ENCODE assay signal across 21 mouse cellular contexts in genomic region chr15:27945570-27945969, GRCm38 (mm10).
A peak's percentile ranks its signal among the peaks of the same experiment; 100 is the strongest.
DNase-seq lines count a peak whose midpoint lies in the region; ATAC-seq and TF ChIP-seq lines count a peak whose summit lies in the region.
"Had no signal": no experiment of that assay in that cellular context is flagged by ENCODE, and none has a peak within 500 bp of the region (broad histone marks: within the 10 kb centered on the region; RNA-seq: fewer than 3 reads in every experiment).

No protein-coding gene starts in this region.

- WGBS in forebrain, embryonic 12.5 days = 60% methylated on average over 9 of the region's 9 CpGs
- 56% methylated on average over 9 of the region's 9 CpGs for WGBS in forebrain, embryonic 13.5 days
- 61% methylated on average over 9 of the region's 9 CpGs for WGBS in hindbrain, embryonic 15.5 days
- 54% methylated on average over 9 of the region's 9 CpGs for WGBS in hindbrain, embryonic 16.5 days
- WGBS in midbrain, embryonic 15.5 days = 48% methylated on average over 9 of the region's 9 CpGs
- WGBS in midbrain, embryonic 14.5 days = 63% methylated on average over 9 of the region's 9 CpGs
- WGBS in forebrain, postnatal 0 days = 40% methylated on average over 9 of the region's 9 CpGs

- peaks cover 56% of the 10 kb centered on the region for H3K4me1 ChIP-seq in forebrain, embryonic 12.5 days
- peaks cover 60% of the 10 kb centered on the region for H3K4me1 ChIP-seq in forebrain, embryonic 13.5 days
- peaks cover 58% of the 10 kb centered on the region for H3K4me1 ChIP-seq in hindbrain, embryonic 15.5 days (replicated peaks)
- H3K4me1 ChIP-seq in hindbrain, embryonic 16.5 days (ENCODE audit: control insufficient read depth, insufficient read depth, low read depth, low read length) = peaks cover 46% of the 10 kb centered on the region
- peaks cover 49% of the 10 kb centered on the region for H3K4me1 ChIP-seq in midbrain, embryonic 15.5 days
- peaks cover 28% of the 10 kb centered on the region for H3K4me1 ChIP-seq in midbrain, embryonic 14.5 days (ENCODE audit: control insufficient read depth, insufficient read depth, low read length)
- peaks cover 22% of the 10 kb centered on the region for H3K4me1 ChIP-seq in forebrain, postnatal 0 days (ENCODE audit: insufficient read depth)

- no peaks in the 10 kb centered on the region for H3K36me3 ChIP-seq in forebrain, embryonic 12.5 days (replicated peaks)
- H3K36me3 ChIP-seq in forebrain, embryonic 13.5 days (ENCODE audit: poor library complexity, severe bottlenecking) = no peaks in the 10 kb centered on the region
- H3K36me3 ChIP-seq in hindbrain, embryonic 15.5 days = no peaks in the 10 kb centered on the region
- no peaks in the 10 kb centered on the region for H3K36me3 ChIP-seq in hindbrain, embryonic 16.5 days (ENCODE audit: control insufficient read depth, insufficient read depth, low read length)
- H3K36me3 ChIP-seq in midbrain, embryonic 15.5 days (replicated peaks) = no peaks in the 10 kb centered on the region
- H3K36me3 ChIP-seq in midbrain, embryonic 14.5 days (ENCODE audit: control insufficient read depth, insufficient read depth, low read length) = no peaks in the 10 kb centered on the region
- H3K36me3 ChIP-seq in forebrain, postnatal 0 days (ENCODE audit: insufficient read depth) = no peaks in the 10 kb centered on the region
- H3K36me3 ChIP-seq: embryonic facial prominence, embryonic 15.5 days; heart, embryonic 10.5 days; intestine, embryonic 15.5 days had no signal

- no peaks in the 10 kb centered on the region for H3K9me3 ChIP-seq in forebrain, embryonic 12.5 days
- no peaks in the 10 kb centered on the region for H3K9me3 ChIP-seq in forebrain, embryonic 13.5 days (replicated peaks)
- H3K9me3 ChIP-seq in hindbrain, embryonic 15.5 days = no peaks in the 10 kb centered on the region
- no peaks in the 10 kb centered on the region for H3K9me3 ChIP-seq in hindbrain, embryonic 16.5 days (ENCODE audit: control insufficient read depth, low read length)
- no peaks in the 10 kb centered on the region for H3K9me3 ChIP-seq in midbrain, embryonic 15.5 days
- no peaks in the 10 kb centered on the region for H3K9me3 ChIP-seq in midbrain, embryonic 14.5 days (ENCODE audit: control insufficient read depth, low read length)
- no peaks in the 10 kb centered on the region for H3K9me3 ChIP-seq in forebrain, postnatal 0 days (ENCODE audit: low read length)
- H3K9me3 ChIP-seq: embryonic facial prominence, embryonic 15.5 days; heart, embryonic 10.5 days; intestine, embryonic 15.5 days had no signal

- no peaks in the 10 kb centered on the region for H3K27me3 ChIP-seq in forebrain, embryonic 12.5 days
- H3K27me3 ChIP-seq in forebrain, embryonic 13.5 days = no peaks in the 10 kb centered on the region
- H3K27me3 ChIP-seq in hindbrain, embryonic 15.5 days = no peaks in the 10 kb centered on the region
- H3K27me3 ChIP-seq in hindbrain, embryonic 16.5 days (replicated peaks; ENCODE audit: control insufficient read depth, insufficient read depth, low read length) = no peaks in the 10 kb centered on the region
- no peaks in the 10 kb centered on the region for H3K27me3 ChIP-seq in midbrain, embryonic 15.5 days (replicated peaks)
- no peaks in the 10 kb centered on the region for H3K27me3 ChIP-seq in midbrain, embryonic 14.5 days (ENCODE audit: control insufficient read depth, insufficient read depth, low read length)
- H3K27me3 ChIP-seq in forebrain, postnatal 0 days (ENCODE audit: insufficient read depth, low read length) = no peaks in the 10 kb centered on the region
- H3K27me3 ChIP-seq: CH12.LX; embryonic facial prominence, embryonic 15.5 days; intestine, embryonic 15.5 days had no signal

- H3K9ac ChIP-seq in forebrain, embryonic 12.5 days = 0 out of 2 replicates have a peak overlapping the region, but pooled peaks have one; percentile 4
- H3K9ac ChIP-seq in forebrain, embryonic 13.5 days = no peak overlapping the region
- H3K9ac ChIP-seq in hindbrain, embryonic 15.5 days = no peak overlapping the region
- H3K9ac ChIP-seq in hindbrain, embryonic 16.5 days (ENCODE audit: low read depth, low read length) = no peak overlapping the region
- H3K9ac ChIP-seq in midbrain, embryonic 15.5 days = no peak overlapping the region
- H3K9ac ChIP-seq in midbrain, embryonic 14.5 days (replicated peaks; ENCODE audit: low read length) = no peak overlapping the region
- no peak overlapping the region for H3K9ac ChIP-seq in forebrain, postnatal 0 days
- H3K9ac ChIP-seq: embryonic facial prominence, embryonic 15.5 days; intestine, embryonic 15.5 days had no signal

- H3K4me3 ChIP-seq in forebrain, embryonic 12.5 days (replicated peaks) = no peak overlapping the region
- H3K4me3 ChIP-seq in forebrain, embryonic 13.5 days = no peak overlapping the region
- no peak overlapping the region for H3K4me3 ChIP-seq in hindbrain, embryonic 15.5 days
- no peak overlapping the region for H3K4me3 ChIP-seq in hindbrain, embryonic 16.5 days (ENCODE audit: low read length)
- H3K4me3 ChIP-seq in midbrain, embryonic 15.5 days = no peak overlapping the region
- no peak overlapping the region for H3K4me3 ChIP-seq in midbrain, embryonic 14.5 days (replicated peaks; ENCODE audit: low read depth, low read length)
- H3K4me3 ChIP-seq in forebrain, postnatal 0 days (ENCODE audit: low read depth, low read length) = no peak overlapping the region
- H3K4me3 ChIP-seq: embryonic facial prominence, embryonic 15.5 days; erythroblast, embryonic 14.5 days; heart, embryonic 10.5 days; intestine, embryonic 15.5 days had no signal

- H3K4me2 ChIP-seq in forebrain, embryonic 12.5 days = no peak overlapping the region
- no peak overlapping the region for H3K4me2 ChIP-seq in forebrain, embryonic 13.5 days
- H3K4me2 ChIP-seq in hindbrain, embryonic 15.5 days = no peak overlapping the region
- no peak overlapping the region for H3K4me2 ChIP-seq in hindbrain, embryonic 16.5 days (ENCODE audit: low read length)
- no peak overlapping the region for H3K4me2 ChIP-seq in midbrain, embryonic 15.5 days
- no peak overlapping the region for H3K4me2 ChIP-seq in midbrain, embryonic 14.5 days (ENCODE audit: low read length)
- H3K4me2 ChIP-seq in forebrain, postnatal 0 days (ENCODE audit: low read depth) = no peak overlapping the region
- H3K4me2 ChIP-seq: embryonic facial prominence, embryonic 15.5 days; intestine, embryonic 15.5 days had no signal

- ATAC-seq in forebrain, embryonic 12.5 days (ENCODE audit: low FRiP score) = no peak
- no peak for ATAC-seq in forebrain, embryonic 13.5 days
- no peak for ATAC-seq in hindbrain, embryonic 15.5 days (ENCODE audit: low FRiP score, low read depth)
- ATAC-seq in hindbrain, embryonic 16.5 days = no peak
- ATAC-seq in midbrain, embryonic 15.5 days (replicated peaks) = no peak
- ATAC-seq in midbrain, embryonic 14.5 days (ENCODE audit: low FRiP score, low TSS enrichment) = no peak
- peak; percentile 53 for ATAC-seq in forebrain, postnatal 0 days
- ATAC-seq: intestine, embryonic 15.5 days had no signal

- no peak overlapping the region for H3K27ac ChIP-seq in forebrain, embryonic 12.5 days
- H3K27ac ChIP-seq in forebrain, embryonic 13.5 days = no peak overlapping the region
- H3K27ac ChIP-seq in hindbrain, embryonic 15.5 days (replicated peaks) = 0 out of 2 replicates have a peak overlapping the region, but pooled peaks have one; percentile 5
- no peak overlapping the region for H3K27ac ChIP-seq in hindbrain, embryonic 16.5 days (ENCODE audit: low read depth, low read length)
- H3K27ac ChIP-seq in midbrain, embryonic 15.5 days = 0 out of 2 replicates have a peak overlapping the region, but pooled peaks have one; percentile 6
- no peak overlapping the region for H3K27ac ChIP-seq in midbrain, embryonic 14.5 days (replicated peaks; ENCODE audit: low read depth, low read length)
- 0 out of 2 replicates have a peak overlapping the region, but pooled peaks have one; percentile 31 for H3K27ac ChIP-seq in forebrain, postnatal 0 days (ENCODE audit: low read depth, low read length)
- H3K27ac ChIP-seq: embryonic facial prominence, embryonic 15.5 days; heart, embryonic 10.5 days; intestine, embryonic 15.5 days had no signal

- TF ChIP-seq CTCF in forebrain, postnatal 0 days (IDR thresholded peaks at IDR 0.05; ENCODE audit: low read depth) = no peak

- DNase-seq in midbrain, embryonic 14.5 days = no peak
- DNase-seq in forebrain, postnatal 0 days = peak; percentile 36
- DNase-seq in yolk sac, embryonic 10.5 days (ENCODE audit: low spot score) = no peak
- DNase-seq: adrenal gland, adult 2 months; adrenal gland, postnatal 25 days; cerebellum, adult 11 months; cerebellum, adult 9-10 months; heart, adult 18-20 months; heart, postnatal 10 days; heart, postnatal 4 days; kidney, adult 18-20 months had no signal

Comparison
In these comparisons a context has a peak if more than half of its experiments do, and no peak if none do; other contexts are left out.
1. H3K27ac ChIP-seq: peak in hindbrain, embryonic 15.5 days (single experiment), midbrain, embryonic 15.5 days (single experiment) and forebrain, postnatal 0 days (single experiment); none in forebrain, embryonic 12.5 days (single experiment), forebrain, embryonic 13.5 days (single experiment), hindbrain, embryonic 16.5 days (single experiment) and midbrain, embryonic 14.5 days (single experiment).